Mouse (Mus musculus): Measurements from ENCODE around the gene Opcml. TPM values are rescaled to one million over a fixed set of nuclear protein-coding genes. Genes with fewer than 3 reads are reported as not detected.

Gene Opcml
- total and polyA plus RNA-seq, 3 experiments, result 0.82 TPM; not detected in 2

GRCm38 (mm10) chr9:28453062-28453461 is 662.5 kb downstream of the Opcml start:
- ATAC-seq (ENCODE audit: extremely low read depth, insufficient number of reproducible peaks, low FRiP score, poor library complexity, severe bottlenecking), result no peak
- H3K4me1 ChIP-seq (ENCODE audit: insufficient read depth, low read depth, low read length), result no peaks in the 10 kb centered on the region
- TF ChIP-seq GATA2 (IDR thresholded peaks at IDR 0.05; ENCODE audit: borderline replicate concordance, low read depth, low read length) (no peak), POLR2AphosphoS5 (IDR thresholded peaks at IDR 0.05; ENCODE audit: insufficient replicate concordance, low read depth, low read length) (no peak), CTCF (IDR thresholded peaks at IDR 0.05; ENCODE audit: low read depth, low read length) (no peak), TAL1 (conservative IDR thresholded peaks at IDR 0.05; ENCODE audit: low read depth, low read length) (no peak), GATA1 (IDR thresholded peaks at IDR 0.05; ENCODE audit: borderline replicate concordance, low read length) (no peak)
- H3K4me3 ChIP-seq (ENCODE audit: low read depth, low read length), result no peak overlapping the region
- no peaks in the 10 kb centered on the region for H3K9me3 ChIP-seq (replicated peaks)
- H3K27me3 ChIP-seq (ENCODE audit: insufficient read depth, low read length), result no peaks in the 10 kb centered on the region
- no peaks in the 10 kb centered on the region for H3K36me3 ChIP-seq (replicated peaks)
- no peak for DNase-seq (ENCODE audit: low spot score)

GRCm38 (mm10) chr9:28457982-28458770 is 667.6 kb downstream of the Opcml start:
- H3K9me3 ChIP-seq (replicated peaks), result no peaks in the 10 kb centered on the region
- TF ChIP-seq POLR2AphosphoS5 (IDR thresholded peaks at IDR 0.05; ENCODE audit: insufficient replicate concordance, low read depth, low read length), result no peak
- no peak for TF ChIP-seq GATA2 (IDR thresholded peaks at IDR 0.05; ENCODE audit: borderline replicate concordance, low read depth, low read length)
- TF ChIP-seq GATA1 (IDR thresholded peaks at IDR 0.05; ENCODE audit: borderline replicate concordance, low read length), result no peak
- TF ChIP-seq CTCF (IDR thresholded peaks at IDR 0.05; ENCODE audit: low read depth, low read length), result no peak
- no peak for TF ChIP-seq TAL1 (conservative IDR thresholded peaks at IDR 0.05; ENCODE audit: low read depth, low read length)
- DNase-seq (ENCODE audit: low spot score), result no peak
- H3K36me3 ChIP-seq (replicated peaks), result no peaks in the 10 kb centered on the region
- H3K4me3 ChIP-seq (ENCODE audit: low read depth, low read length), result no peak overlapping the region
- H3K27me3 ChIP-seq (ENCODE audit: insufficient read depth, low read length), result no peaks in the 10 kb centered on the region
- H3K4me1 ChIP-seq (ENCODE audit: insufficient read depth, low read depth, low read length), result no peaks in the 10 kb centered on the region
- ATAC-seq (ENCODE audit: extremely low read depth, insufficient number of reproducible peaks, low FRiP score, poor library complexity, severe bottlenecking), result no peak

- H3K36me3 ChIP-seq (replicated peaks), result no peaks in the 10 kb centered on the region
- DNase-seq (ENCODE audit: low spot score) (no peak), ATAC-seq (ENCODE audit: extremely low read depth, insufficient number of reproducible peaks, low FRiP score, poor library complexity, severe bottlenecking) (no peak)
- H3K27me3 ChIP-seq (ENCODE audit: insufficient read depth, low read length), result no peaks in the 10 kb centered on the region
- no peak overlapping the region for H3K4me3 ChIP-seq (ENCODE audit: low read depth, low read length)
- H3K9me3 ChIP-seq (replicated peaks), result no peaks in the 10 kb centered on the region
- no peaks in the 10 kb centered on the region for H3K4me1 ChIP-seq (ENCODE audit: insufficient read depth, low read depth, low read length)
- TF ChIP-seq CTCF (IDR thresholded peaks at IDR 0.05; ENCODE audit: low read depth, low read length) (no peak), GATA1 (IDR thresholded peaks at IDR 0.05; ENCODE audit: borderline replicate concordance, low read length) (no peak), POLR2AphosphoS5 (IDR thresholded peaks at IDR 0.05; ENCODE audit: insufficient replicate concordance, low read depth, low read length) (no peak), TAL1 (conservative IDR thresholded peaks at IDR 0.05; ENCODE audit: low read depth, low read length) (no peak), GATA2 (IDR thresholded peaks at IDR 0.05; ENCODE audit: borderline replicate concordance, low read depth, low read length) (no peak)
Observed at GRCm38 (mm10) chr9:28463622-28464021, 673.0 kb downstream of the Opcml start.

GRCm38 (mm10) chr9:28469419-28469818 is 678.8 kb downstream of the Opcml start:
- ATAC-seq (ENCODE audit: extremely low read depth, insufficient number of reproducible peaks, low FRiP score, poor library complexity, severe bottlenecking) (no peak), DNase-seq (ENCODE audit: low spot score) (no peak)
- TF ChIP-seq GATA2 (IDR thresholded peaks at IDR 0.05; ENCODE audit: borderline replicate concordance, low read depth, low read length) (no peak), POLR2AphosphoS5 (IDR thresholded peaks at IDR 0.05; ENCODE audit: insufficient replicate concordance, low read depth, low read length) (no peak), GATA1 (IDR thresholded peaks at IDR 0.05; ENCODE audit: borderline replicate concordance, low read length) (no peak), TAL1 (conservative IDR thresholded peaks at IDR 0.05; ENCODE audit: low read depth, low read length) (no peak), CTCF (IDR thresholded peaks at IDR 0.05; ENCODE audit: low read depth, low read length) (no peak)
- no peak overlapping the region for H3K4me3 ChIP-seq (ENCODE audit: low read depth, low read length)
- no peaks in the 10 kb centered on the region for H3K27me3 ChIP-seq (ENCODE audit: insufficient read depth, low read length)
- no peaks in the 10 kb centered on the region for H3K36me3 ChIP-seq (replicated peaks)
- H3K4me1 ChIP-seq (ENCODE audit: insufficient read depth, low read depth, low read length), result no peaks in the 10 kb centered on the region
- H3K9me3 ChIP-seq (replicated peaks), result no peaks in the 10 kb centered on the region; the same call in 1 of the 2 replicates

GRCm38 (mm10) chr9:28471501-28471900 is 680.9 kb downstream of the Opcml start:
- Histone ChIP-seq H3K4me1 (ENCODE audit: insufficient read depth, low read depth, low read length) (no peaks in the 10 kb centered on the region), H3K9me3 (replicated peaks) (no peaks in the 10 kb centered on the region; the same call in 1 of the 2 replicates), H3K36me3 (replicated peaks) (no peaks in the 10 kb centered on the region), H3K27me3 (ENCODE audit: insufficient read depth, low read length) (no peaks in the 10 kb centered on the region), H3K4me3 (ENCODE audit: low read depth, low read length) (no peak overlapping the region)
- DNase-seq (ENCODE audit: low spot score) (no peak), ATAC-seq (ENCODE audit: extremely low read depth, insufficient number of reproducible peaks, low FRiP score, poor library complexity, severe bottlenecking) (no peak)
- TF ChIP-seq GATA2 (IDR thresholded peaks at IDR 0.05; ENCODE audit: borderline replicate concordance, low read depth, low read length) (no peak), GATA1 (IDR thresholded peaks at IDR 0.05; ENCODE audit: borderline replicate concordance, low read length) (no peak), POLR2AphosphoS5 (IDR thresholded peaks at IDR 0.05; ENCODE audit: insufficient replicate concordance, low read depth, low read length) (no peak), TAL1 (conservative IDR thresholded peaks at IDR 0.05; ENCODE audit: low read depth, low read length) (no peak), CTCF (IDR thresholded peaks at IDR 0.05; ENCODE audit: low read depth, low read length) (no peak)

GRCm38 (mm10) chr9:28474586-28474985 is 684.0 kb downstream of the Opcml start:
- no peaks in the 10 kb centered on the region; the same call in 1 of the 2 replicates for H3K9me3 ChIP-seq (replicated peaks)
- no peaks in the 10 kb centered on the region for H3K36me3 ChIP-seq (replicated peaks)
- DNase-seq (ENCODE audit: low spot score), result no peak
- H3K27me3 ChIP-seq (ENCODE audit: insufficient read depth, low read length), result no peaks in the 10 kb centered on the region
- H3K4me1 ChIP-seq (ENCODE audit: insufficient read depth, low read depth, low read length), result no peaks in the 10 kb centered on the region
- TF ChIP-seq GATA2 (IDR thresholded peaks at IDR 0.05; ENCODE audit: borderline replicate concordance, low read depth, low read length) (no peak), POLR2AphosphoS5 (IDR thresholded peaks at IDR 0.05; ENCODE audit: insufficient replicate concordance, low read depth, low read length) (no peak)
- no peak for ATAC-seq (ENCODE audit: extremely low read depth, insufficient number of reproducible peaks, low FRiP score, poor library complexity, severe bottlenecking)
- no peak overlapping the region for H3K4me3 ChIP-seq (ENCODE audit: low read depth, low read length)

Measured in G1E (cell line).